Mouse (Mus musculus) cerebellum, adult 18-20 months (tissue): ENCODE data around the gene Gbf1.

Experiments
- DNase-seq, 2 experiments: peaks; one replicate each; pipeline ENCODE4 v3.0.0; 2021

The Gbf1 gene

GRCm38 (mm10) chr19:46332721-46333339, 180.5 kb downstream of the Gbf1 start:
- DNase-seq: peak in 1 of 2 experiments; percentile 16

- peak; percentile 72 to 83 for DNase-seq
These were observed 181.6 kb downstream of the Gbf1 start for GRCm38 (mm10) chr19:46333906-46334305.
